Mouse (Mus musculus) CH12.LX (cell line): Measurements from ENCODE around the gene Prkn. TPM values are rescaled to one million over a fixed set of nuclear protein-coding genes. Genes with fewer than 3 reads are reported as not detected.

Experiments
- DNase-seq: peaks from one replicate; pipeline ENCODE4 v3.0.0-alpha.2; 2013; ENCODE audit errors: extremely low read depth
- H3K27ac ChIP-seq: 2 replicates; pipeline ENCODE4 v1.5.1; 2012; ENCODE audit warnings: low read depth, mild to moderate bottlenecking, control low read depth, moderate library complexity; ENCODE audit not compliant: insufficient read depth
- H3K27me3 ChIP-seq: replicated peaks from 2 replicates; pipeline ENCODE3; 2012; ENCODE audit warnings: inconsistent platforms
- H3K36me3 ChIP-seq, 2 experiments: replicated peaks in 1 of 2; 2 replicates each; pipeline versions ENCODE3 to v1.6.1; 2012; ENCODE audit warnings: inconsistent platforms in 1 of 2, low read length in 1 of 2, mild to moderate bottlenecking in 1 of 2, mixed read lengths in 1 of 2, moderate library complexity in 1 of 2; ENCODE audit not compliant: control insufficient read depth in 1 of 2, insufficient read depth in 1 of 2
- H3K4me1 ChIP-seq, 2 experiments: 2 replicates each; pipeline ENCODE4 v1.6.1; 2012; ENCODE audit warnings: inconsistent platforms in 1 of 2, moderate library complexity in 1 of 2; ENCODE audit not compliant: insufficient read depth in 2 of 2, control insufficient read depth in 1 of 2
- H3K4me2 ChIP-seq: 2 replicates; pipeline ENCODE4 v1.6.1; 2012; ENCODE audit warnings: low read depth, mild to moderate bottlenecking, control low read depth; ENCODE audit not compliant: poor library complexity, insufficient read depth, severe bottlenecking
- H3K4me3 ChIP-seq, 3 experiments: fragments of 150-350 bp in 1 of 3; sonication (generic) in 1 of 3; replicated peaks in 1 of 3; 2 replicates each; pipeline versions ENCODE3 to v1.5.1; 2011 to 2012; ENCODE audit warnings: low read depth in 2 of 3, low read length in 2 of 3, mild to moderate bottlenecking in 2 of 3, moderate library complexity in 2 of 3, control low read depth in 1 of 3, improper control_type of control experiment in 1 of 3, inconsistent platforms in 1 of 3, mixed read lengths in 1 of 3; ENCODE audit not compliant: poor library complexity in 1 of 3
- H3K79me2 ChIP-seq: replicated peaks from 2 replicates; pipeline ENCODE4 v1.6.1; 2012; ENCODE audit warnings: mild to moderate bottlenecking, moderate library complexity; ENCODE audit not compliant: control insufficient read depth, poor library complexity, insufficient read depth, severe bottlenecking; ENCODE audit errors: extremely low read depth
- H3K9ac ChIP-seq: 2 replicates; pipeline ENCODE4 v1.6.1; 2012; ENCODE audit warnings: low read depth, mild to moderate bottlenecking, control low read depth, moderate library complexity; ENCODE audit not compliant: insufficient read depth
- H3K9me3 ChIP-seq: replicated peaks from 2 replicates; pipeline ENCODE3; 2012; ENCODE audit warnings: low read length, inconsistent platforms, mixed read lengths
- CTCF ChIP-seq, 2 experiments: IDR thresholded peaks in 1 of 2; conservative IDR thresholded peaks in 1 of 2; 2 replicates each; pipeline ENCODE4 v1.5.1; 2011 to 2012; ENCODE audit warnings: low read depth in 2 of 2, low read length in 2 of 2, improper control_type of control experiment in 1 of 2, inconsistent platforms in 1 of 2, mild to moderate bottlenecking in 1 of 2, moderate library complexity in 1 of 2
- ELF1 ChIP-seq: IDR thresholded peaks from 2 replicates; pipeline ENCODE4 v1.6.1; 2014; ENCODE audit warnings: low read depth, mild to moderate bottlenecking, inconsistent platforms, low read length, improper control_type of control experiment
- EP300 ChIP-seq: IDR thresholded peaks from 2 replicates; pipeline ENCODE4 v1.6.1; 2011; ENCODE audit warnings: low read length, improper control_type of control experiment
- HCFC1 ChIP-seq: IDR thresholded peaks from 2 replicates; pipeline ENCODE4 v1.6.1; 2012; ENCODE audit warnings: low read depth, mild to moderate bottlenecking, inconsistent platforms, low read length, improper control_type of control experiment
- IRF4 ChIP-seq: IDR thresholded peaks from 2 replicates; pipeline ENCODE4 v1.6.1; 2014; ENCODE audit warnings: low read depth, mild to moderate bottlenecking, inconsistent platforms, low read length, improper control_type of control experiment
- MEF2A ChIP-seq: IDR thresholded peaks from 2 replicates; pipeline ENCODE4 v1.6.1; 2014; ENCODE audit warnings: low read depth, mild to moderate bottlenecking, inconsistent platforms, low read length, improper control_type of control experiment, borderline replicate concordance
- MXI1 ChIP-seq: IDR thresholded peaks from 2 replicates; pipeline ENCODE4 v1.6.1; 2011; ENCODE audit warnings: mild to moderate bottlenecking, low read depth, low read length, improper control_type of control experiment
- MYC ChIP-seq: IDR thresholded peaks from 2 replicates; pipeline ENCODE4 v1.6.1; 2011; ENCODE audit warnings: low read depth, mild to moderate bottlenecking, improper control_type of control experiment, low read length
- PAX5 ChIP-seq: IDR thresholded peaks from 2 replicates; pipeline ENCODE4 v1.6.1; 2012; ENCODE audit warnings: low read length, inconsistent platforms, mixed read lengths
- RAD21 ChIP-seq: IDR thresholded peaks from 2 replicates; pipeline ENCODE4 v1.6.1; 2011; ENCODE audit warnings: low read depth, mild to moderate bottlenecking, low read length, improper control_type of control experiment, moderate library complexity
- RCOR1 ChIP-seq: conservative IDR thresholded peaks from 2 replicates; pipeline ENCODE4 v1.6.1; 2012; ENCODE audit warnings: low read depth, mild to moderate bottlenecking, inconsistent platforms, low read length, improper control_type of control experiment
- SIN3A ChIP-seq: IDR thresholded peaks from 2 replicates; pipeline ENCODE4 v1.6.1; 2012; ENCODE audit warnings: low read length, improper control_type of control experiment, inconsistent platforms
- SMC3 ChIP-seq: IDR thresholded peaks from 2 replicates; pipeline ENCODE4 v1.6.1; 2011; ENCODE audit warnings: low read depth, low read length, improper control_type of control experiment
- UBTF ChIP-seq: IDR thresholded peaks from 2 replicates; pipeline ENCODE4 v1.6.1; 2012; ENCODE audit warnings: low read depth, mild to moderate bottlenecking, inconsistent platforms, low read length, improper control_type of control experiment, moderate library complexity
- USF1 ChIP-seq: IDR thresholded peaks from 2 replicates; pipeline ENCODE4 v1.6.1; 2014; ENCODE audit warnings: low read depth, mild to moderate bottlenecking, inconsistent platforms, low read length, improper control_type of control experiment
- ZKSCAN1 ChIP-seq: IDR thresholded peaks from 2 replicates; pipeline ENCODE4 v1.6.1; 2012; ENCODE audit warnings: low read depth, inconsistent platforms, low read length, improper control_type of control experiment, borderline replicate concordance
- dilution Hi-C: fragments of 300-500 bp; cut with MboI; formaldehyde crosslinking; loops from 2 replicates; pipeline ENCODE4 v1.14.3; 2020; ENCODE audit warnings: low sequenced_read_pairs; ENCODE audit not compliant: extremely low pct_unique_long_range_greater_than_20kb, extremely low pct_ligation_motif_present
- in situ Hi-C: fragments of 300-500 bp; cut with MboI; formaldehyde crosslinking; loops from 3 replicates; pipeline ENCODE4 v1.14.3; 2019; ENCODE audit warnings: low sequenced_read_pairs, low pct_ligation_motif_present, low pct_unique_long_range_greater_than_20kb, mixed read lengths
- polyA plus RNA-seq: library from polyadenylated mRNA; unstranded; fragments of >175 nt; gene quantifications from 2 replicates; pipeline ENCODE4 v1.2.1, GENCODE M21; 2012; ENCODE audit warnings: low read depth; ENCODE audit not compliant: insufficient read length
- total RNA-seq, 2 experiments: library from RNA; depleted of rRNA; stranded (reverse); fragments of 300-350 nt in 1 of 2; fragments of >200 nt in 1 of 2; gene quantifications; 2 replicates each; pipeline ENCODE4 v1.2.3; 2012 to 2014

Gene Prkn
- total and polyA plus RNA-seq, 3 experiments = 0.08 TPM; not detected in 2

DNA sequence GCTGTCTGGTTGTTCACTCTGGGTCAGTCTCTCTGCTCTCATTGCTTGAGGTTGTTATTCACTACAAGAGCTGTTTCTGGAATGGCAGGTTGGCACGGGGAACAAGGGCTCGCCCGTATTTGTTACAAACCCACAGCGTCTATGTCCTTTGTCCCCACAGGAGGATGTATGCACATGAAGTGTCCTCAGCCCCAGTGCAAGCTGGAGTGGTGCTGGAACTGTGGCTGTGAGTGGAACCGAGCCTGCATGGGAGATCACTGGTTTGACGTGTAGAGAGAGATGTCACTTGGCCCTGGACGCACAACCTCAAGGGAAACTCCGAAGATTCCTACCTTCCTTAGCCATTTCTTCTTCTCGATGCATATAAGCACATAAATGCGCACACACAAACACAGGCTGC lies 1221.2 kb downstream of the Prkn start:
- in situ Hi-C loops = no loop called here
- 0 out of 4 replicates have a peak, but pooled peaks cover 0 to 2% of the 10 kb centered on the region in 2 experiments for H3K4me1 ChIP-seq
- H3K27ac ChIP-seq = no peak overlapping the region
- no peaks in the 10 kb centered on the region for H3K36me3 ChIP-seq
- H3K79me2 ChIP-seq = no peaks in the 10 kb centered on the region
- H3K9ac ChIP-seq = no peak overlapping the region
- H3K27me3 ChIP-seq = no peaks in the 10 kb centered on the region
- no peak for DNase-seq
- peaks cover 3% of the 10 kb centered on the region for H3K9me3 ChIP-seq
- no peak overlapping the region for H3K4me3 ChIP-seq
- dilution Hi-C loops = no loop called here
- H3K4me2 ChIP-seq = no peak overlapping the region
- TF ChIP-seq MYC = no peak
- TF ChIP-seq PAX5 = no peak
- no peak for TF ChIP-seq SIN3A
- no peak for TF ChIP-seq UBTF
- TF ChIP-seq RCOR1 = no peak
- no peak for TF ChIP-seq SMC3
- TF ChIP-seq CTCF (conservative IDR thresholded peaks at IDR 0.05 in 1 of 2, IDR thresholded peaks at IDR 0.05 in 1 of 2; ENCODE audit: low read depth in 2 of 2, low read length in 2 of 2) = no peak
- TF ChIP-seq USF1 = no peak
- TF ChIP-seq ZKSCAN1 = no peak
- TF ChIP-seq HCFC1 = no peak
- TF ChIP-seq IRF4 = no peak
- TF ChIP-seq MEF2A = no peak
- TF ChIP-seq, all 38 proteins: peak for 0

DNA sequence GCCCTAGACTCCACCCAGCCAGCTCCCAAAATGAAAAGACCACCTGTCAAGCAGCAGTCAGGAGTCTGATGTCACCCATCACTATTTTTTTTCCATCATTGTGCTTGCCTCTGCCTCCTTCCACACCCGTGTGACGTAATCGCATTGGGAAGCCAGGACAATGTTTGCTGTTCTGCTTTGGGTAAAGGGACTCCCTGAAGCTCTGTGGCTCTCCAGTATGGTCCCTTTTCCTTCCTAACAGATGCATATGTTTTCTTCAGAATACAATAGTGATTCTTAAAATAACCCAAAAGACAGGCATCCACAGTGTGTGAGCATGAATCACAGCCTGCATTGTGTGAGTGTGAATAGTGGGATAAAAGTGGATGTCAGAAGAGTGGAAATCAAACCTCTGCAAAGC lies 1222.7 kb downstream of the Prkn start:
- Histone ChIP-seq H3K4me1 (0 out of 4 replicates have a peak, but pooled peaks cover 0 to 2% of the 10 kb centered on the region in 2 experiments), H3K9me3 (peaks cover 7% of the 10 kb centered on the region), H3K4me2 (no peak overlapping the region), H3K27ac (no peak overlapping the region), H3K9ac (no peak overlapping the region), H3K79me2 (no peaks in the 10 kb centered on the region), H3K4me3 (no peak overlapping the region), H3K36me3 (no peaks in the 10 kb centered on the region), H3K27me3 (no peaks in the 10 kb centered on the region)
- no peak for DNase-seq
- in situ Hi-C loops = no loop called here
- TF ChIP-seq EP300 (no peak), MXI1 (no peak), ELF1 (no peak), RAD21 (no peak), ZKSCAN1 (no peak), MEF2A (no peak), SIN3A (no peak), IRF4 (no peak)
- dilution Hi-C loops = no loop called here
